Mouse (Mus musculus) right cerebral cortex, postnatal 36 days (tissue): ENCODE measurements around the gene Olfr1348.
"Not testable (repeated sequence)": the region's sequence is repeated elsewhere in the genome, so short reads cannot be mapped to it uniquely, and the experiment has no call there.

ENCODE experiments used
- DNase-seq, 2 experiments: peaks; one replicate each; pipeline ENCODE4 v3.0.0; 2022; ENCODE audit warnings: low spot score in 2 of 2, mixed read lengths in 1 of 2

Olfr1348 gene

GRCm38 (mm10) chr7:6508648-6509047 lies at the start of gene Olfr1348:
Gene Olfr1348 (minus strand): TSS chr7:6508748.
- no peak for DNase-seq

GRCm38 (mm10) chr7:6526141-6526540 lies 17.6 kb upstream of the Olfr1348 start:
- no peak for DNase-seq

GRCm38 (mm10) chr7:6525001-6525400 lies 16.5 kb upstream of the Olfr1348 start:
- DNase-seq: no peak

GRCm38 (mm10) chr7:6522850-6523249 lies 14.3 kb upstream of the Olfr1348 start, which contains the start of gene Olfr1349:
Gene Olfr1349 (minus strand): TSS chr7:6522950.
- no peak for DNase-seq

GRCm38 (mm10) chr7:6521666-6522065 lies 13.1 kb upstream of the Olfr1348 start:
- DNase-seq: no peak

GRCm38 (mm10) chr7:6499655-6500054 lies 8.9 kb downstream of the Olfr1348 start, which contains the start of gene Olfr1347:
Gene Olfr1347 (minus strand): TSS chr7:6499755.
- no peak for DNase-seq

- DNase-seq: no peak
These were observed 21.7 kb downstream of the Olfr1348 start, which contains the start of gene Olfr5 for GRCm38 (mm10) chr7:6486841-6487240. Gene Olfr5 (minus strand): TSS chr7:6486941.

GRCm38 (mm10) chr7:6477633-6478032 lies 30.9 kb downstream of the Olfr1348 start:
- not testable (repeated sequence) for DNase-seq

- no peak for DNase-seq
These were observed 41.6 kb downstream of the Olfr1348 start, which contains the start of gene Olfr1346 for GRCm38 (mm10) chr7:6466951-6467350. Gene Olfr1346 (plus strand): TSS chr7:6467101.

- no peak for DNase-seq
These were observed 52.1 kb downstream of the Olfr1348 start for GRCm38 (mm10) chr7:6456399-6456798.

GRCm38 (mm10) chr7:6455868-6456267 lies 52.7 kb downstream of the Olfr1348 start, which contains the start of gene Olfr1336:
Gene Olfr1336 (plus strand): TSS chr7:6456168.
- no peak for DNase-seq
